Mouse (Mus musculus) embryonic facial prominence, embryonic 15.5 days (tissue): ENCODE data around the gene Sod2. TPM values are rescaled to one million over a fixed set of nuclear protein-coding genes. Genes with fewer than 3 reads are reported as not detected.
"Not testable (repeated sequence)": the region's sequence is repeated elsewhere in the genome, so short reads cannot be mapped to it uniquely, and the experiment has no call there.

Experiments
- ATAC-seq: fragments of 200-750 bp; cut with Nextera tagmentation; 2 replicates; pipeline ENCODE4 v1.8.0; 2017; ENCODE audit warnings: low read depth, moderate TSS enrichment; ENCODE audit not compliant: insufficient number of reproducible peaks, low FRiP score, low TSS enrichment
- H3K27ac ChIP-seq: fragments of 300-500 bp; sonication (generic); replicated peaks from 2 replicates; pipeline ENCODE4 v1.5.1; 2015; ENCODE audit warnings: mild to moderate bottlenecking, inconsistent platforms
- H3K27me3 ChIP-seq: fragments of 300-500 bp; sonication (generic); 2 replicates; pipeline ENCODE4 v1.6.1; 2015; ENCODE audit warnings: inconsistent platforms
- H3K36me3 ChIP-seq: fragments of 300-500 bp; sonication (generic); 2 replicates; pipeline ENCODE4 v1.6.1; 2015; ENCODE audit warnings: mild to moderate bottlenecking, inconsistent platforms
- H3K4me1 ChIP-seq: fragments of 300-500 bp; sonication (generic); 2 replicates; pipeline ENCODE4 v1.6.1; 2015; ENCODE audit warnings: inconsistent platforms
- H3K4me2 ChIP-seq: fragments of 300-500 bp; sonication (generic); replicated peaks from 2 replicates; pipeline ENCODE4 v1.6.1; 2015; ENCODE audit warnings: mild to moderate bottlenecking, inconsistent platforms
- H3K4me3 ChIP-seq: fragments of 300-500 bp; sonication (generic); replicated peaks from 2 replicates; pipeline ENCODE4 v1.5.1; 2015; ENCODE audit warnings: mild to moderate bottlenecking, inconsistent platforms
- H3K9ac ChIP-seq: fragments of 300-500 bp; sonication (generic); 2 replicates; pipeline ENCODE4 v1.6.1; 2015; ENCODE audit warnings: inconsistent platforms
- H3K9me3 ChIP-seq: fragments of 300-500 bp; sonication (generic); replicated peaks from 2 replicates; pipeline ENCODE4 v1.6.1; 2016; ENCODE audit warnings: inconsistent platforms
- WGBS: fragments of 180-500 bp; shearing (Covaris S2); methylation state at CpG from one replicate; pipeline ENCODE4 v1.1.7; 2015; 5-methylcytosine and 5-hydroxymethylcytosine counted together
- polyA plus RNA-seq: library from polyadenylated mRNA; unstranded; fragments of >200 nt; fragmentation: Nextera tagmentation; extraction: Ambion mirVana; gene quantifications from 2 replicates; pipeline ENCODE4 v1.2.1, GENCODE M21; 2015

The Sod2 gene
- polyA plus RNA-seq, 1 experiment from 2014 or later, result 98.5 TPM

DNA sequence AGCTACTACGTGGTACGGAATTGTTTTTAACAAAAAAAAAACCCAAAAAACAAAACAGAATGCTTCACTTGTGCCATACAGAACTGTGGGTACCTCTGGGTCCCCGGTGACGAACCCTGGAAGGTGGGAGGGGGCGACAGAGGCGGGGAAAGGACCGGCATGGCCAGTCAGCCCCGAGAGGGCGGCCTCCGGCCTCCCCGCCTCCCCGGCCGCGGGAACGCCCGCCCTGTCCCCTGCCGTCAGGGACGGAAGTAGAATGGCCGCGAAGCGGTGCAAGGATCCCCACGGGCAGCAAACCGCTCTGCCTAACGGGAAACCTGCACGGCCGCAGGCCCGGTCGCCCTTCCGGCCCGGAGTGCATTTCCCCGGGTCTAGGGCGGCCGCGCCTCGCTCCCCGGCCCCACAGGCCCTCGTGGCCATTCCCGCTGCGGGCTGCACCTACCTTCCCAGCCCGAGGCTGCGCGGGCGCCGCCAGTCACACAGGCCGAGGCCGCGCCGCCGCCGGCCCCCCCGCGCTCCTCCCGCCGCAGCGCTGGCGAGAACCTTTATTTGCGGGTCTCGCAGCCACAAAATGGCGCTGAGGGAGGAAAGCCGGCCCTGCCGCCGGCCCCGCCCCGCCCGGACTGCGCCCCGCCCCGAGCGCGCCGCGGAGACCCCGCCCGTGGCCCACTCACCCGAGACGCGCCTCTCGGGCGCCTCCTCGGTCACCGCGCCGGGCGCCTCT is 14.8 kb upstream of the Sod2 start:
- Histone ChIP-seq H3K27ac (peak overlapping the region; percentile 99), H3K9ac (peak overlapping the region; percentile 98), H3K27me3 (no peaks in the 10 kb centered on the region), H3K36me3 (no peaks in the 10 kb centered on the region), H3K4me1 (peaks cover 10% of the 10 kb centered on the region), H3K9me3 (no peaks in the 10 kb centered on the region), H3K4me3 (peak overlapping the region; percentile 84), H3K4me2 (peak overlapping the region; percentile 69)
- ATAC-seq, result peak; percentile 96
- under 1% methylated on average over 73 of the region's 84 CpGs for WGBS

DNA sequence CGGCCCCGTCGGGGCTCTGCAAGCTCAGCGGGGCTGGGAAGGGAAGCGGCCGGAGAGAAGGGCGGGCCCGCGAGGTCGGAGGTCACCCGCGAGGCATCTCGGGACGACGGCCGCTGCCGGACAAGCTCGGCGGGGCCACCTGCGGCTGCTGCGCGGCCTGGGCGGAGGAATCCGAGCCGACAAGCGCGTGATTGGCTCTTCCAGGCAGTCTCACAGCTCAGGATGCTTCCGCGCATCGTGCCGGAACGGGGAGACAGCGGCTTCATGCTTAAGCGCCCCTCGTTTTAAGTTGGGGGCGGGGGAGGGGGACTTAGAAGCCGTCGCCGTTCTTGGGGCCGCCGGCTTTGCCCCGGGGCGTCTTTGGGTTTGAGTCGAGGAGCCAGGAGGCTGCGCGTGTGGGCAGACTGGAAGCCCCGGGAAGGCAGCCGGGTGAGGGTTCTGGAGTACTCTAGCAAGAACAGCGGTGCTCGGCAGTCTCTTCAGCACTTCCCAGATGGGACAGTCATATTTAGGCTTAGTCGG is 14.1 kb upstream of the Sod2 start:
- peaks cover 10% of the 10 kb centered on the region for H3K4me1 ChIP-seq
- peak overlapping the region; percentile 69 for H3K4me2 ChIP-seq
- H3K9ac ChIP-seq, result peak overlapping the region; percentile 98
- under 1% methylated on average over 48 of the region's 51 CpGs for WGBS
- H3K4me3 ChIP-seq, result peak overlapping the region; percentile 84
- H3K36me3 ChIP-seq, result no peaks in the 10 kb centered on the region
- H3K9me3 ChIP-seq, result no peaks in the 10 kb centered on the region
- peak; percentile 89 for ATAC-seq
- H3K27me3 ChIP-seq, result no peaks in the 10 kb centered on the region
- H3K27ac ChIP-seq, result peak overlapping the region; percentile 99

DNA sequence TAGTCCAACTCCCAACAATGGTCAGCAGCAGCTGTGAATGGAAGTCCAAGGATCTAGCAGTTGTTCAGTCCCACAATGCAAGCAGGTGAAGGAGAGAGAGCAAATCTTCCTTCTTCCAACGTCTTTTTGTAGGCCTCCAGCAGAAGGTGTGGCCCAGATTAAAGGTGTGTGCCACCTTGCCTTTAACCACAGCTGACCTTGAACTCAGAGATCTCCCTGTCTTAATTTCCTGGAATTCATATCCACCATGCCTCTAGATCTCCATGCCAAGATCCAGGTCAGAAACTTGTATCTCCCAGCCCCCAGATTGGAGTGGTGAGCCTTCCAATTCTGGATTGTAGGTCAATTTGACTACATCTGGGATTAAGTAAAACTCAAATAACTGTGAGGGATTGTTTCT is 12.6 kb upstream of the Sod2 start, which contains the start of gene Wtap:
TSS of gene Wtap (minus strand) at position 101 of the 400 bp plus-strand sequence.
- Histone ChIP-seq H3K4me1 (peaks cover 7% of the 10 kb centered on the region), H3K27me3 (no peaks in the 10 kb centered on the region), H3K27ac (peak within 1 kb of the TSS; percentile 99), H3K9me3 (no peaks in the 10 kb centered on the region), H3K36me3 (no peaks in the 10 kb centered on the region), H3K9ac (peak within 1 kb of the TSS; percentile 98; the same call in 1 of the 2 replicates), H3K4me2 (peak within 1 kb of the TSS; percentile 69), H3K4me3 (peak within 1 kb of the TSS; percentile 84)
- ATAC-seq, result no peak
- WGBS, result 72% methylated on average over 1 of the region's 1 CpGs

DNA sequence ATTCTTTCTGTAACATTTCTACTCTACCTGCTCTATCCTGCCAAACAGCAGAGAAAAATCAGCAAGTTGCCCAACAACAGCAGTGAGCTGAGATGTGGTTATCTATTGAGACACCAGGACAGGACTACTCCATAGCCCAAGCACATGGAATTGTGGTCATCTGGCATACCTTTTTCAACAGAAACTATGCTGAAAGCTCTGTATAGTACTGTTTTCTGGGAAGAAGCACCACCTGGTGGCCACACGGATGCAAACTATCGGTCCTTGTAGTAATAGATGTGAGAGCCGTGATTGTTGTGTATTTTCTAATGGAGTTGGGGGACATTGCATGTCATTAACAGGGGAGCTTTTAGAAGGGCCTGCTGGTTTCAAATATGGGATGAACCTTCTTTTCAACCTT is 10.3 kb upstream of the Sod2 start:
- Histone ChIP-seq H3K36me3 (no peaks in the 10 kb centered on the region), H3K4me3 (no peak overlapping the region), H3K9ac (no peak overlapping the region), H3K4me1 (no peaks in the 10 kb centered on the region), H3K4me2 (no peak overlapping the region), H3K9me3 (no peaks in the 10 kb centered on the region), H3K27ac (no peak overlapping the region), H3K27me3 (no peaks in the 10 kb centered on the region)
- ATAC-seq, result no peak
- 21% methylated on average over 3 of the region's 3 CpGs for WGBS

DNA sequence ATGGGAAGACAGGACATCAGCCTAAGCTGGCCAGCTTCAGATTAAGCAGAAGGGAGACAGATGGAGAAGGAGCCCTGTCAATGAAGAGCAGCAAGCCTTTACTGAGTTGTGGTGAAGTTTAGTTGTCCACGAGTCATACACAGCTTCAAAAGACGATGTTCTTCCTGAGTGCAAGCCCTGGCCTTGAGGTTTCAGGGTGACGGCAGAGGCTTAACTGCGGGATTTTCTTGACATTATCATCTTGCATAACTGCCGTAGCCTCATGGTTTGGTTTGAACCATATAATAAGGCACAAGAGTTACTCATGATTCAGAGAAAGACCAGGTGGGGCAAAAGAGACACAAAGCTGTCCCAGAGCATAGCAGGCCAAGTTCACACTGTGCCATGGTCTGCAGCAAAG is 8.8 kb upstream of the Sod2 start:
- H3K27ac ChIP-seq, result no peak overlapping the region
- 83% methylated on average over 5 of the region's 5 CpGs for WGBS
- H3K4me3 ChIP-seq, result no peak overlapping the region
- no peaks in the 10 kb centered on the region for H3K9me3 ChIP-seq
- H3K4me2 ChIP-seq, result no peak overlapping the region
- no peaks in the 10 kb centered on the region for H3K27me3 ChIP-seq
- no peak overlapping the region for H3K9ac ChIP-seq
- no peaks in the 10 kb centered on the region for H3K36me3 ChIP-seq
- ATAC-seq, result no peak
- H3K4me1 ChIP-seq, result no peaks in the 10 kb centered on the region

DNA sequence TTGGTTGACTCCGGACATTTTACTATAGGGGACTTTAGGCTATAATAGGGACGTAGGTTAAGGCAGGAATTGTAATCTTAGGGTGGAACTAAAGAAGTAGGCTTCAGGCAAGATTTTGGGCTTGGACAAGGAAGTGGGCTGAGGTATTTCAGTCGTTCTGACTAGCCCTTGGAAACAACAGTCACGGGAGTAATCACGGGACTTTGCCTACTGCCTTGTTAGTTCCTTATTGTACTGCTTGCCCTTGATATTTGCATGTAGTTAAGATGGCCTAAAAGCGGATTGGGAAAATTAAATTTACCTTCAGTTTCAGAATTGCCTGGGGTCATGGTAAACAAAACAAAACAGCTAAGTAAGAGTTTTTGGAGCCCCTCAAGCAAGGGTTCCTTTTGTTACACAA is 7.6 kb upstream of the Sod2 start:
- H3K27ac ChIP-seq, result no peak overlapping the region
- H3K4me2 ChIP-seq, result no peak overlapping the region
- WGBS, result 66% methylated on average over 6 of the region's 6 CpGs
- H3K36me3 ChIP-seq, result no peaks in the 10 kb centered on the region
- no peaks in the 10 kb centered on the region for H3K4me1 ChIP-seq
- H3K27me3 ChIP-seq, result no peaks in the 10 kb centered on the region
- no peak overlapping the region for H3K9ac ChIP-seq
- no peak overlapping the region for H3K4me3 ChIP-seq
- H3K9me3 ChIP-seq, result no peaks in the 10 kb centered on the region
- ATAC-seq, result no peak

DNA sequence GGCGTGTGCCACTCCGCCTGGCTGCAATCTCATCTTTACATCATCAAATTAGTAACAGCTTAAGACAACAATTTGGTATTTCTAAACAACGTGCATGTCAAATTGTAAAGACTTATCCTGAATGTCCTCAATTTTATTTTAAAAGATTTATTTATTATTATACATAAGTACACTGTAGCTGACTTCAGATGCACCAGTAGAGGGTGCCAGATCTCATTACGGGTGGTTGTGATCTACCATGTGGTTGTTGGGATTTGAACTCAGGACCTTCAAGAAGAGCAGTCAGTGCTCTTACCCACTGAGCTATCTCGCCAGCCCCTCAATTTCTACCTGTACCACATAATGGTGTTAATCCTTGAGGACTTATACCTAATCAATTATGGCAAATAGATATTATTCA is 4.4 kb upstream of the Sod2 start:
- not testable (repeated sequence) for H3K9ac ChIP-seq, H3K4me1 ChIP-seq, ATAC-seq, H3K36me3 ChIP-seq, H3K4me3 ChIP-seq, H3K27me3 ChIP-seq, H3K9me3 ChIP-seq, H3K27ac ChIP-seq, H3K4me2 ChIP-seq
- WGBS, result 84% methylated on average over 5 of the region's 5 CpGs

DNA sequence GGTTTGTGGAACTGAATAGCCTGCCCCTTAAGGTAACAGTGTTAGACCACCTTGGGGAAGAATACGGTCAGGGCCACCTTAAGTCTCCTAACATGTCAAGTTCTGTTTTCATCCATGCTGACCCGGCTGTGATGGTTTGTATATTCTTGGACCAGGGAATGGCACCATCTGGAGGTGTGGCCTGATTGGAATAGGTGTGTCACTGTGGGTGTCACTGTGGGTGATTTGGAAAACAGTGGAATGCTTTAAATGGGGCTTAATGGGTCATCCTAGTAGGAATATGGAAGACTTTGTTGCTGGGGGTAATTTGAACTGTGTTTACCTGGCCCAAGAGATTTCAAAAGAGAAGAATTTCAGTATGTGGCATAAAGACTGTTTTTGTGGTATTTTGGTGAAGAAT is 2.2 kb upstream of the Sod2 start:
- ATAC-seq, H3K4me3 ChIP-seq, H3K9ac ChIP-seq, H3K36me3 ChIP-seq, H3K4me2 ChIP-seq, H3K27me3 ChIP-seq, H3K9me3 ChIP-seq, H3K27ac ChIP-seq: not testable (repeated sequence)
- peaks cover 15% of the 10 kb centered on the region for H3K4me1 ChIP-seq
- WGBS, result 69% methylated on average over 2 of the region's 2 CpGs

DNA sequence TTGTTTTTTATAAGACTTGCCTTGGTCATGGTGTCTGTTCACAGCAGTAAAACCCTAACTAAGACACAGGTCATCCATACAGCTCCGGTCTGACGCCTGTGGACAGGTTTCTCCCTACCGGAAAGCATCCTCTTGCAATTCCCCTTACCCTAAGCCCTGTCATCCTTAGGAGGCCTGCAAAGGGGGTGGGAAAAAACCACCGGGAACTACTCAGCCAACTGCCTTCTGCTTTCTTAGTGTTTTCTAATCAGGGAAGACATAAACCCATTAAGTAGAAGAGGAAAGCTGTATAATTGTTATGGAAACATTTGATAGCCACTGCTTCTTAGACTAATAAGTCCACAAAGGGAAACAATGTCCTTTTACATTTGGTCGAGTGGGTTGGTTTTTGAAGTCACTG is 338 bp downstream of the Sod2 start:
- H3K9me3 ChIP-seq, result no peaks in the 10 kb centered on the region
- H3K27ac ChIP-seq, result 0 out of 2 replicates have a peak overlapping the region, but pooled peaks have one; percentile 88
- peak overlapping the region; percentile 94 for H3K4me3 ChIP-seq
- no peak for ATAC-seq
- 48% methylated on average over 5 of the region's 5 CpGs for WGBS
- peak overlapping the region; percentile 70 for H3K4me2 ChIP-seq
- peaks cover 11% of the 10 kb centered on the region for H3K36me3 ChIP-seq
- peaks cover 15% of the 10 kb centered on the region for H3K4me1 ChIP-seq
- H3K27me3 ChIP-seq, result no peaks in the 10 kb centered on the region
- H3K9ac ChIP-seq, result no peak overlapping the region

DNA sequence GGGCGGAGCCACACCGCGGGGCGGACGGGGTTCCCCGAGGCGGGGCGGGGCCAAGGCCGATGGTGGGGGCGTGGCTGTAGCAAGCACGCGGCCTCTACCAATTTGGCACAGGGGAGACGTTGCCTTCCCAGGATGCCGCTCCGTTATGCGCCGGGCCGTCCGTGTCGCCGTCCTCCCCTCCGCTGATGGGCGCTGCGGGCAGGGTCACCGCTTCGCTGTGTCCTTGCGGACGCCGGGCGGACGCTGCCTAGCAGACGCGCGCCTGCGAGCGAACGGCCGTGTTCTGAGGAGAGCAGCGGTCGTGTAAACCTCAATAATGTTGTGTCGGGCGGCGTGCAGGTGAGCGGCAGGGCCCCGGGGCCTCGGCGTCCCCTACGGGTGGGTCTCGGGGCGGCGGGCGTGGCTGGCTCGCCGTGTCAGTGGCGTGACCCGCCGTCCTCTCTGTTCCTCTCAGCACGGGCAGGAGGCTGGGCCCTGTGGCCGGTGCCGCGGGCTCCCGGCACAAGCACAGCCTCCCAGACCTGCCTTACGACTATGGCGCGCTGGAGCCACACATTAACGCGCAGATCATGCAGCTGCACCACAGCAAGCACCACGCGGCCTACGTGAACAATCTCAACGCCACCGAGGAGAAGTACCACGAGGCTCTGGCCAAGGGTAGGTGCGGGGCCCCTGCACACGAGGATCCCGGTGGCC is 1.2 kb downstream of the Sod2 start:
- Histone ChIP-seq H3K9me3 (no peaks in the 10 kb centered on the region), H3K27me3 (no peaks in the 10 kb centered on the region), H3K9ac (peak overlapping the region; percentile 53), H3K4me1 (peaks cover 15% of the 10 kb centered on the region), H3K36me3 (peaks cover 15% of the 10 kb centered on the region), H3K27ac (peak overlapping the region; percentile 88), H3K4me2 (peak overlapping the region; percentile 70), H3K4me3 (peak overlapping the region; percentile 94)
- WGBS, result under 1% methylated on average over 76 of the region's 76 CpGs
- peak; percentile 99 for ATAC-seq

DNA sequence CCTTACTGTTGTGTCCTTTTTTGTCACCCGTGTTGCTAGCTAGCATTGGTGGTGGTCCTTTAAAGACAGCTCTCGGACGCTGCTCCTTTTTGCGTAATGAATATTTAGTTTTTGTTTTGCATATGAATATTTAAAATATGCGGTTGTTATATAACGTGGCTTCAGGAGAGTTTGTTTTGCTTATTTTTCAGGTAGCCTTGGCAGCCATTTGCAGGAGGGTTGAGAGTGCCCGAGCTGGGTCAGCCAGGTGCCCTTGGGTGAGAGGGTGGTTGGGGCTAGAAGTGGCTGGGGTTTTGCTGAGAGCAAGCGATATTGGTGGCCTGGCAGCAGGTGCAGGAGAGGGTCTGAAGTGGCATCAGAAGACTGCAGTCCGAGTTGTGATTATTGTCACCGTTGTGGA is 1.9 kb downstream of the Sod2 start:
- Histone ChIP-seq H3K9ac (peak overlapping the region; percentile 53; the same call in 1 of the 2 replicates), H3K4me3 (peak overlapping the region; percentile 94), H3K9me3 (no peaks in the 10 kb centered on the region), H3K27me3 (no peaks in the 10 kb centered on the region), H3K27ac (no peak overlapping the region), H3K4me2 (peak overlapping the region; percentile 70), H3K36me3 (peaks cover 22% of the 10 kb centered on the region), H3K4me1 (peaks cover 15% of the 10 kb centered on the region)
- ATAC-seq, result no peak
- 2% methylated on average over 10 of the region's 10 CpGs for WGBS
